Mouse (Mus musculus) stomach, postnatal 0 days (tissue): ENCODE measurements around the gene Pitpnm1. TPM values are rescaled to one million over a fixed set of nuclear protein-coding genes. Genes with fewer than 3 reads are reported as not detected.
A peak's percentile ranks its signal among the peaks of the same experiment; 100 is the strongest.

Source experiments
- ATAC-seq: fragments of 200-750 bp; cut with Nextera tagmentation; 2 replicates; pipeline ENCODE4 v1.8.0; 2017; ENCODE audit not compliant: low FRiP score, low TSS enrichment
- DNase-seq: peaks from one replicate; pipeline ENCODE4 v3.0.0-alpha.2; 2016; ENCODE audit warnings: low spot score
- H3K27ac ChIP-seq: fragments of 300-500 bp; sonication (generic); replicated peaks from 2 replicates; pipeline ENCODE4 v1.5.1; 2014; ENCODE audit warnings: mild to moderate bottlenecking, control low read depth
- H3K27me3 ChIP-seq: fragments of 300-500 bp; sonication (generic); 2 replicates; pipeline ENCODE4 v1.6.1; 2014; ENCODE audit warnings: low read length; ENCODE audit not compliant: control insufficient read depth, insufficient read depth
- H3K36me3 ChIP-seq: fragments of 300-500 bp; sonication (generic); 2 replicates; pipeline ENCODE4 v1.6.1; 2014; ENCODE audit warnings: low read length, mixed read lengths; ENCODE audit not compliant: control insufficient read depth, insufficient read depth
- H3K4me1 ChIP-seq: fragments of 300-500 bp; sonication (generic); replicated peaks from 2 replicates; pipeline ENCODE4 v1.6.1; 2014; ENCODE audit warnings: antibody characterized with exemption; ENCODE audit not compliant: control insufficient read depth, insufficient read depth
- H3K4me2 ChIP-seq: fragments of 300-500 bp; sonication (generic); replicated peaks from 2 replicates; pipeline ENCODE4 v1.6.1; 2014; ENCODE audit warnings: low read depth, mild to moderate bottlenecking, control low read depth, moderate library complexity
- H3K4me3 ChIP-seq: fragments of 300-500 bp; sonication (generic); 2 replicates; pipeline ENCODE4 v1.5.1; 2014; ENCODE audit warnings: low read depth, low read length, control low read depth
- H3K9ac ChIP-seq: fragments of 300-500 bp; sonication (generic); 2 replicates; pipeline ENCODE4 v1.6.1; 2014; ENCODE audit warnings: mild to moderate bottlenecking, low read length, control low read depth, mixed read lengths
- H3K9me3 ChIP-seq: fragments of 300-500 bp; sonication (generic); 2 replicates; pipeline ENCODE4 v1.6.1; 2016; ENCODE audit warnings: low read length; ENCODE audit not compliant: control insufficient read depth
- CTCF ChIP-seq: IDR thresholded peaks from 2 replicates; pipeline ENCODE4 v1.5.1; 2016; ENCODE audit warnings: antibody characterized with exemption, low read depth, mild to moderate bottlenecking, moderate library complexity
- EP300 ChIP-seq: optimal IDR thresholded peaks from 2 replicates; pipeline ENCODE3; 2016; ENCODE audit warnings: antibody characterized with exemption
- WGBS: fragments of 180-500 bp; shearing (Covaris S2); extraction: QIAGEN DNeasy Blood & Tissue Kit; methylation state at CpG from one replicate; pipeline ENCODE4 v1.1.7; 2014; 5-methylcytosine and 5-hydroxymethylcytosine counted together
- polyA plus RNA-seq: library from polyadenylated mRNA; unstranded; fragments of >200 nt; fragmentation: Nextera tagmentation; extraction: Ambion mirVana; gene quantifications from 2 replicates; pipeline ENCODE4 v1.2.1, GENCODE M21; 2015

Gene Pitpnm1
- polyA plus RNA-seq, 1 experiment from 2014 or later: 8.3 TPM

DNA sequence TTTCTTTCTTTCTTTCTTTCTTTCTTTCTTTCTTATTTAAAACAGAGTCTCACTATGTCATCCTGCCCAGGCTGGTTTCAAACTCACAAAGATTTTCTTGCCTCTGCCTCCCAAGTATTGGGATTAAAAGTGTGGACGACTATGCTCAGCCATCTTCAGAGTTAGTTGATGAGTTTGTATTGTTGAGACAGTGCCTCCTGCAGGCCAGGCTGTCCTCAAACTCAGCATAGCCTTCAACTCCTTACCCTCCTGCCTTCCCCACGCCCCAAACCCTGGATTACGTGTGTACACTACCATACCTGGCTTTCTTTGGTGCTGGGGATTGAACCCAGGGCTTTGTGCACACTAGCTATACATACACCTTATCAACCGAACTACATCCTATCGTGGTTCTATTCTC, 36.7 kb downstream of the Pitpnm1 start:
- TF ChIP-seq CTCF (peak; percentile 31), EP300 (no peak)
- 80% methylated on average over 5 of the region's 5 CpGs for WGBS
- peaks cover 6% of the 10 kb centered on the region for H3K36me3 ChIP-seq
- no peak for DNase-seq
- H3K4me3 ChIP-seq: no peak overlapping the region
- no peaks in the 10 kb centered on the region for H3K4me1 ChIP-seq
- H3K4me2 ChIP-seq: no peak overlapping the region
- no peak overlapping the region for H3K27ac ChIP-seq
- no peaks in the 10 kb centered on the region for H3K9me3 ChIP-seq
- no peaks in the 10 kb centered on the region for H3K27me3 ChIP-seq
- H3K9ac ChIP-seq: no peak overlapping the region
- no peak for ATAC-seq

DNA sequence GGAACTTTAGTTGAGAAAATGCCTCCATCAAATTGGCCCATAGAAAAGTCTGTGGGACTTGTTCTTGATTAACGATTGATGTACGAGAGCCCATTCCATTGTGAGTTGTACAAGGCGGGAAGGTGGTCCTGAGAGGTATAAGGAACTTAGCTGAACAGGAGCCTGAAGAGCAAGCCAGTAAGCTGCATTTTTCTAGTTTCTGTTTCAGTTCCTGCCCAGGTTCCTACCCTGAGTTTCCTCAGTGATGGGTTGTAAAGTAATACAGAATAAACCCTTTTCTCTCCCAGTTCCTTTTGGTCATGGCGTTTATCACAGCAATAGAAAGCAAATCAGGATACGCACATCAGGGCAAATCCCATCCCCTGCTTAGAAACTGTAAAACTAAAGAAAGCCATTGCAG, 38.1 kb downstream of the Pitpnm1 start:
- no peak for TF ChIP-seq CTCF
- no peak for TF ChIP-seq EP300
- no peak for ATAC-seq

DNA sequence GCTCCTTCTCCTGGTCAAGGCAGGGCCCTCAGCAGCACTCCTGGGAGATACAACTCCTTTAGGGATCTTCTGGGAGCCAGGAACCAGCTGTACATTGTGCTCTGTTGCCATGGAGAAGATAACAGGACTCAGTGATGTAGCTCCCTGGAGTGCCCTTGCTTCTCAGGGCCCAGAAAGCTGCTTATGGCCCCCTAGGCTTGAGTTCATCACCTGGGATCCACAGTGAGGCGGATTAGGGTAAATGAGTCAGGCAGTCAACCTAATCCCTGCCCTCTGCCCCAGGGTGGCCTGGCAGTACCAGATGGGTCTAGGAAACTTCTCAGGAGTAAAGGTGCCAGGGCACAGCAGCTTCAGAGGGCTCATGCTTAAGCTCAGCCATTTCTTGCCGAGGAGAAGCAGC, 39.6 kb downstream of the Pitpnm1 start, which contains the start of gene Gpr152:
TSS of gene Gpr152 (plus strand) at position 342 of the 400 bp plus-strand sequence.
- Histone ChIP-seq H3K4me3 (no peak within 1 kb of the TSS), H3K36me3 (no peaks in the 10 kb centered on the region), H3K9me3 (no peaks in the 10 kb centered on the region), H3K4me2 (no peak within 1 kb of the TSS), H3K27me3 (no peaks in the 10 kb centered on the region), H3K9ac (no peak within 1 kb of the TSS), H3K27ac (no peak within 1 kb of the TSS), H3K4me1 (no peaks in the 10 kb centered on the region)
- 78% methylated on average over 2 of the region's 2 CpGs for WGBS
- DNase-seq: no peak
- no peak for ATAC-seq
- no peak for TF ChIP-seq CTCF
- no peak for TF ChIP-seq EP300

More for the DNA sequence above, 38.1 kb downstream of the Pitpnm1 start:
- H3K27ac ChIP-seq: no peak overlapping the region
- H3K9ac ChIP-seq: no peak overlapping the region
- H3K9me3 ChIP-seq: no peaks in the 10 kb centered on the region
- no peak overlapping the region for H3K4me3 ChIP-seq
- H3K4me2 ChIP-seq: no peak overlapping the region
- H3K36me3 ChIP-seq: no peaks in the 10 kb centered on the region
- DNase-seq: no peak
- H3K27me3 ChIP-seq: no peaks in the 10 kb centered on the region
- H3K4me1 ChIP-seq: no peaks in the 10 kb centered on the region
- 76% methylated on average over 5 of the region's 5 CpGs for WGBS

DNA sequence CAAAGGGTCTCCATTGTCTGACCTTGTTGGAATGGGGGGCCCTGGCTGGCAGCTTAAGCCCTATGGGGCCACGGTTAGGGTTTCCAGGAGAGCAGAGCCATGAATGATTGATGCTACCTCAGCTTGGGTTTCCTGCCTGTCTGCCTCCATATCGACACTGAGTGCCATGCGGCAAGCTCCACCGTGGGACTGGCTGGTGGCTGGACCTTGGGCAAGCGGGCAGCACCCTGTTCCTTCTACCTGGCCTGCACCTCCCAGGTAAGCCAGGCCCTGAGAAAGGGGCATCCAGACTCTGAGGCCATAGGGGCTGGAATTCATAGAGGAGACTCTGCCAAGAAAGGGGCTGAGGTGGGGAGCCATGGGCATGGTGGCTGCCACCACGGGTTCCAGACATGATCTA, 40.3 kb downstream of the Pitpnm1 start:
- 59% methylated on average over 6 of the region's 6 CpGs for WGBS

DNA sequence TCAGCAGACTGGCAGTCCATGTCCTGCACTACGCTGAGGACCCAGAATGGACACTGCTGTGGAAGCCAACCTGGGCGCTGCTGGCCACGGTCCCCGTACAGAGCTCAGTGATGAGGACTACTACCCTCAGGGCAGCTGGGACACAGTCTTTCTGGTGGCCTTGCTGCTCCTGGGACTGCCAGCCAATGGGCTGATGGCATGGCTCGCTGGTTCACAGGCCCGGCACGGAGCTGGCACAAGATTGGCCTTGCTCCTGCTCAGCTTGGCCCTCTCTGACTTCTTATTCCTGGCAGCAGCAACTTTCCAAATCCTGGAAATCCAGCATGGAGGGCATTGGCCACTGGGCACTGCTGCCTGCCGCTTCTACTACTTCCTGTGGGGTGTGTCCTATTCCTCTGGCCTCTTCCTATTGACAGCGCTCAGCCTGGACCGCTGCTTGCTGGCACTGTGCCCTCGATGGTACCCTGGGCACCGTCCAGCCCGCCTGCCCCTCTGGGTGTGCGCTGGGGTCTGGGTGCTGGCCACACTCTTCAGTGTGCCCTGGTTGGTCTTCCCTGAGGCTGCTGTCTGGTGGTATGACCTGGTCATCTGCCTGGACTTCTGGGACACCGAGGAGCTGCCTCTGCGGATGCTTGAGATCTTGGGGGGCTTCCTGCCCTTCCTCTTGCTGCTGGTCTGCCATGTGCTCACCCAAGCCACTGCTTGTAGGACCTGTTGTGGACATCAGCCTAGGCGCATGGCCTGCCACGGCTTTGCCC, 42.8 kb downstream of the Pitpnm1 start:
- H3K27me3 ChIP-seq: no peaks in the 10 kb centered on the region
- H3K36me3 ChIP-seq: no peaks in the 10 kb centered on the region
- DNase-seq (no peak), ATAC-seq (no peak)
- H3K4me3 ChIP-seq: no peak overlapping the region
- H3K27ac ChIP-seq: no peak overlapping the region
- no peaks in the 10 kb centered on the region for H3K4me1 ChIP-seq
- 86% methylated on average over 18 of the region's 18 CpGs for WGBS
- no peak overlapping the region for H3K4me2 ChIP-seq
- no peak overlapping the region for H3K9ac ChIP-seq
- no peak for TF ChIP-seq EP300
- TF ChIP-seq CTCF: no peak
- no peaks in the 10 kb centered on the region for H3K9me3 ChIP-seq

More for the DNA sequence above, 40.3 kb downstream of the Pitpnm1 start:
- H3K4me2 ChIP-seq: no peak overlapping the region
- no peaks in the 10 kb centered on the region for H3K4me1 ChIP-seq
- TF ChIP-seq EP300 (no peak), CTCF (no peak)
- H3K9me3 ChIP-seq: no peaks in the 10 kb centered on the region
- no peaks in the 10 kb centered on the region for H3K36me3 ChIP-seq
- no peak overlapping the region for H3K27ac ChIP-seq
- H3K9ac ChIP-seq: no peak overlapping the region
- no peak overlapping the region for H3K4me3 ChIP-seq
- DNase-seq (no peak), ATAC-seq (no peak)
- H3K27me3 ChIP-seq: no peaks in the 10 kb centered on the region

DNA sequence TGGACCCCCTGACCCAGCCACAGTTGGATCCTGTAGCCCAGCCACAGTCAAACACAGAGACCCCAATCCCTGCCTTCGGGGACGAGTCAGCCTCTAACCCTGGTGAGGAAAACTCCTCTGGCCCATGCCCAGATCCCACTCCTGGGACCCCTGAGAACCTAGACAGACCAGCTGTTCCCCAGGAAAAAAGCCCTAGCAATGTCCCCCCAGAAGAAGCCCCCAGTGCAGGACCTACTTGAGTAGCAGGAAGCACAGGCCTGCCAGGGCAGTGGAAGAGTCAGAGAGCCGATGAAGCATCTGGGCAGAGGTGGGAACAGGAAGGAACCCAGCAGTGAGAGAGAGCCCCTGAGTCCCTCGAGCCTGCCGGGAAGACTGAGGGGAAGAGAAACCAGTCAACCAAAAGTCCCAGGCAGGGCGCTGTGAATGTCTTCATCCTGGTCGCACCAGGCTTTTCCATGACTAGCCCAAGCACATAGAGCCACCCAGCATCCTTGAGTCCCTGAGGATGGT, 44.0 kb downstream of the Pitpnm1 start, which contains the start of gene Cabp4:
TSS of gene Cabp4 (minus strand) at position 275 of the 510 bp plus-strand sequence.
- TF ChIP-seq EP300 (no peak), CTCF (no peak)
- Histone ChIP-seq H3K27me3 (no peaks in the 10 kb centered on the region), H3K36me3 (no peaks in the 10 kb centered on the region), H3K27ac (no peak within 1 kb of the TSS), H3K9me3 (no peaks in the 10 kb centered on the region), H3K9ac (no peak within 1 kb of the TSS), H3K4me3 (no peak within 1 kb of the TSS), H3K4me2 (no peak within 1 kb of the TSS), H3K4me1 (no peaks in the 10 kb centered on the region)
- ATAC-seq (no peak), DNase-seq (no peak)
- 80% methylated on average over 7 of the region's 7 CpGs for WGBS
